Comparison of ENCODE assay signal across 17 mouse cellular contexts in the genomic region with DNA sequence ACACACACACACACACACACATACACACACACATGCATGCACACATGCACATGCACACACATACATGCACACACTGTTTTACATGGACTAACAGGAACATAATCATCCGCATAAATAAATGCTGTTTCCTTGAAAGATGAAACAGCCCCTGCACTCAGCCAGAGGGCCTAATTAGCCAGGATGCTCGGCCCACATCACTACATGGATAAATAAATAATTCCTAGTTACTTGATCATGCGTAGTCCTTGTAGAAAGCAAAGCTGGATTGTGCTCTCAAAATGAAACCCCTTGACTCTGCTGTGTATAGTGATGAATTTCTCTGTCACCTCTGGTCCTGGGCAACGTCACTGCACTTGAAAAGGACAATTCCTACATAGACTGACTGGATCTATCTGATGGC. TPM values are rescaled to one million over a fixed set of nuclear protein-coding genes. Genes with fewer than 3 reads are reported as not detected.
DNase-seq lines count a peak whose midpoint lies in the region; ATAC-seq lines count a peak whose summit lies in the region.
"Had no signal": no experiment of that assay in that cellular context is flagged by ENCODE, and none has a peak within 500 bp of the region (broad histone marks: within the 10 kb centered on the region; RNA-seq: fewer than 3 reads in every experiment).

No protein-coding gene starts in this region.

- H3K27me3 ChIP-seq in hindbrain, embryonic 11.5 days (ENCODE audit: control insufficient read depth, insufficient read depth, low read length) = no peaks in the 10 kb centered on the region
- H3K27me3 ChIP-seq in hindbrain, embryonic 14.5 days (ENCODE audit: control insufficient read depth, insufficient read depth, low read length) = no peaks in the 10 kb centered on the region
- H3K27me3 ChIP-seq in midbrain, embryonic 14.5 days (ENCODE audit: control insufficient read depth, insufficient read depth, low read length) = no peaks in the 10 kb centered on the region
- peaks cover 55% of the 10 kb centered on the region for H3K27me3 ChIP-seq in midbrain, embryonic 10.5 days (ENCODE audit: low read depth, poor library complexity, severe bottlenecking)
- H3K27me3 ChIP-seq in hindbrain, embryonic 13.5 days = peaks cover 20% of the 10 kb centered on the region; the same call in 1 of the 2 replicates

- no peak overlapping the region for H3K9ac ChIP-seq in hindbrain, embryonic 11.5 days (ENCODE audit: low read depth, low read length)
- no peak overlapping the region for H3K9ac ChIP-seq in hindbrain, embryonic 14.5 days
- H3K9ac ChIP-seq in midbrain, embryonic 14.5 days (replicated peaks; ENCODE audit: low read length) = no peak overlapping the region
- H3K9ac ChIP-seq in hindbrain, embryonic 13.5 days = no peak overlapping the region

- 0 out of 2 replicates have a peak, but pooled peaks cover 2% of the 10 kb centered on the region for H3K4me1 ChIP-seq in hindbrain, embryonic 11.5 days (replicated peaks; ENCODE audit: control insufficient read depth, insufficient read depth, low read length)
- peaks cover 11% of the 10 kb centered on the region; the same call in 1 of the 2 replicates for H3K4me1 ChIP-seq in hindbrain, embryonic 14.5 days (replicated peaks; ENCODE audit: control insufficient read depth, insufficient read depth, low read length)
- H3K4me1 ChIP-seq in midbrain, embryonic 14.5 days (ENCODE audit: control insufficient read depth, insufficient read depth, low read length) = 0 out of 2 replicates have a peak, but pooled peaks cover 3% of the 10 kb centered on the region
- peaks cover 37% of the 10 kb centered on the region for H3K4me1 ChIP-seq in midbrain, embryonic 10.5 days
- H3K4me1 ChIP-seq in hindbrain, embryonic 13.5 days (replicated peaks) = peaks cover 17% of the 10 kb centered on the region

- no peaks in the 10 kb centered on the region for H3K9me3 ChIP-seq in hindbrain, embryonic 11.5 days (ENCODE audit: control insufficient read depth, low read length)
- H3K9me3 ChIP-seq in hindbrain, embryonic 14.5 days (ENCODE audit: control insufficient read depth, low read length) = no peaks in the 10 kb centered on the region
- no peaks in the 10 kb centered on the region for H3K9me3 ChIP-seq in midbrain, embryonic 14.5 days (ENCODE audit: control insufficient read depth, low read length)
- peaks cover under 1% of the 10 kb centered on the region; the same call in 1 of the 2 replicates for H3K9me3 ChIP-seq in midbrain, embryonic 10.5 days (replicated peaks)
- H3K9me3 ChIP-seq in hindbrain, embryonic 13.5 days = 0 out of 2 replicates have a peak, but pooled peaks cover under 1% of the 10 kb centered on the region

- no peaks in the 10 kb centered on the region for H3K36me3 ChIP-seq in hindbrain, embryonic 11.5 days (ENCODE audit: control insufficient read depth, insufficient read depth, low read length)
- H3K36me3 ChIP-seq in hindbrain, embryonic 14.5 days (replicated peaks; ENCODE audit: control insufficient read depth, insufficient read depth) = no peaks in the 10 kb centered on the region
- no peaks in the 10 kb centered on the region for H3K36me3 ChIP-seq in midbrain, embryonic 14.5 days (ENCODE audit: control insufficient read depth, insufficient read depth, low read length)
- H3K36me3 ChIP-seq in midbrain, embryonic 10.5 days = no peaks in the 10 kb centered on the region
- no peaks in the 10 kb centered on the region for H3K36me3 ChIP-seq in hindbrain, embryonic 13.5 days

- no peak overlapping the region for H3K4me2 ChIP-seq in hindbrain, embryonic 11.5 days (replicated peaks; ENCODE audit: low read depth, low read length)
- no peak overlapping the region for H3K4me2 ChIP-seq in hindbrain, embryonic 14.5 days (replicated peaks)
- no peak overlapping the region for H3K4me2 ChIP-seq in midbrain, embryonic 14.5 days (ENCODE audit: low read length)
- no peak overlapping the region for H3K4me2 ChIP-seq in hindbrain, embryonic 13.5 days
- H3K4me2 ChIP-seq: heart, embryonic 11.5 days had no signal

- no peak overlapping the region for H3K4me3 ChIP-seq in hindbrain, embryonic 11.5 days (ENCODE audit: low read depth, low read length)
- H3K4me3 ChIP-seq in hindbrain, embryonic 14.5 days (replicated peaks; ENCODE audit: low read length) = no peak overlapping the region
- H3K4me3 ChIP-seq in midbrain, embryonic 14.5 days (replicated peaks; ENCODE audit: low read depth, low read length) = no peak overlapping the region
- H3K4me3 ChIP-seq in midbrain, embryonic 10.5 days = no peak overlapping the region
- no peak overlapping the region for H3K4me3 ChIP-seq in hindbrain, embryonic 13.5 days
- H3K4me3 ChIP-seq: layer of hippocampus, adult 2 months had no signal

- WGBS in hindbrain, embryonic 11.5 days = 64% methylated on average over 4 of the region's 4 CpGs
- 63% methylated on average over 4 of the region's 4 CpGs for WGBS in hindbrain, embryonic 14.5 days
- 59% methylated on average over 4 of the region's 4 CpGs for WGBS in midbrain, embryonic 14.5 days
- WGBS in midbrain, embryonic 10.5 days = 80% methylated on average over 4 of the region's 4 CpGs
- 55% methylated on average over 4 of the region's 4 CpGs for WGBS in hindbrain, embryonic 13.5 days

- 0 out of 2 replicates have a peak, but pooled peaks have one; percentile 19 for ATAC-seq in hindbrain, embryonic 11.5 days (ENCODE audit: low FRiP score)
- no peak for ATAC-seq in hindbrain, embryonic 14.5 days (ENCODE audit: low FRiP score)
- no peak for ATAC-seq in midbrain, embryonic 14.5 days (ENCODE audit: low FRiP score, low TSS enrichment)
- ATAC-seq in hindbrain, embryonic 13.5 days (ENCODE audit: low FRiP score) = peak; percentile 37; the same call in 1 of the 2 replicates

- DNase-seq in hindbrain, embryonic 11.5 days (ENCODE audit: low spot score) = no peak
- no peak for DNase-seq in hindbrain, embryonic 14.5 days (ENCODE audit: low spot score)
- DNase-seq in midbrain, embryonic 14.5 days = no peak
- DNase-seq in midbrain, embryonic 10.5 days (ENCODE audit: low spot score) = no peak
- DNase-seq in urinary bladder, adult 18-20 months (ENCODE audit: low spot score in 2 of 2) = no peak
- no peak for DNase-seq in cerebellum, adult 11-12 months
- DNase-seq: cerebellum, adult 8-10 months; heart, postnatal 10 days; kidney, adult 9 months; liver; lung, postnatal 10 days; right cerebral cortex, postnatal 14 days; spleen, adult 18-20 months; thymus, postnatal 36 days had no signal

- no peak overlapping the region for H3K27ac ChIP-seq in hindbrain, embryonic 11.5 days (ENCODE audit: low read depth, low read length)
- no peak overlapping the region for H3K27ac ChIP-seq in hindbrain, embryonic 14.5 days
- peak overlapping the region; percentile 37; the same call in 1 of the 2 replicates for H3K27ac ChIP-seq in midbrain, embryonic 14.5 days (replicated peaks; ENCODE audit: low read depth, low read length)
- no peak overlapping the region for H3K27ac ChIP-seq in midbrain, embryonic 10.5 days (replicated peaks)
- 0 out of 2 replicates have a peak overlapping the region, but pooled peaks have one; percentile 3 for H3K27ac ChIP-seq in hindbrain, embryonic 13.5 days
- H3K27ac ChIP-seq: layer of hippocampus, adult 2 months had no signal

RNA-seq across cellular contexts. Expression of gene Pkdcc, which starts 35.5 kb away (rescaled TPM):
- polyA plus RNA-seq in hindbrain, embryonic 11.5 days (2014; fragmentation: Nextera tagmentation; extraction: Ambion mirVana) = 9.6 and 10.8 TPM in 2 replicates
- 5.5 and 7.5 TPM in 2 replicates for polyA plus RNA-seq in hindbrain, embryonic 14.5 days (2014; fragmentation: Nextera tagmentation; extraction: Ambion mirVana)
- 5.1 and 7.2 TPM in 2 replicates for polyA plus RNA-seq in midbrain, embryonic 14.5 days (2014; fragmentation: Nextera tagmentation; extraction: Ambion mirVana)
- polyA plus RNA-seq in midbrain, embryonic 10.5 days (2016; fragmentation: Nextera tagmentation; extraction: Ambion mirVana) = 4.9 and 6.0 TPM in 2 replicates
- polyA plus RNA-seq in hindbrain, embryonic 13.5 days (2015; fragmentation: Nextera tagmentation; extraction: Ambion mirVana) = 4.4 and 5.7 TPM in 2 replicates

Comparison
In these comparisons a context has a peak if more than half of its experiments do, and no peak if none do; other contexts are left out.
1. ATAC-seq: peak in hindbrain, embryonic 11.5 days (single experiment) and hindbrain, embryonic 13.5 days (single experiment); none in hindbrain, embryonic 14.5 days (single experiment) and midbrain, embryonic 14.5 days (single experiment).
2. H3K27ac ChIP-seq: peak in midbrain, embryonic 14.5 days (single experiment) and hindbrain, embryonic 13.5 days (single experiment); none in hindbrain, embryonic 11.5 days (single experiment), hindbrain, embryonic 14.5 days (single experiment) and midbrain, embryonic 10.5 days (single experiment).